Mouse (Mus musculus): ENCODE measurements around the gene Morc3. TPM values are rescaled to one million over a fixed set of nuclear protein-coding genes. Genes with fewer than 3 reads are reported as not detected.

The Morc3 gene
- polyA plus RNA-seq, 1 experiment from 2014 or later = 44.9 TPM

DNA sequence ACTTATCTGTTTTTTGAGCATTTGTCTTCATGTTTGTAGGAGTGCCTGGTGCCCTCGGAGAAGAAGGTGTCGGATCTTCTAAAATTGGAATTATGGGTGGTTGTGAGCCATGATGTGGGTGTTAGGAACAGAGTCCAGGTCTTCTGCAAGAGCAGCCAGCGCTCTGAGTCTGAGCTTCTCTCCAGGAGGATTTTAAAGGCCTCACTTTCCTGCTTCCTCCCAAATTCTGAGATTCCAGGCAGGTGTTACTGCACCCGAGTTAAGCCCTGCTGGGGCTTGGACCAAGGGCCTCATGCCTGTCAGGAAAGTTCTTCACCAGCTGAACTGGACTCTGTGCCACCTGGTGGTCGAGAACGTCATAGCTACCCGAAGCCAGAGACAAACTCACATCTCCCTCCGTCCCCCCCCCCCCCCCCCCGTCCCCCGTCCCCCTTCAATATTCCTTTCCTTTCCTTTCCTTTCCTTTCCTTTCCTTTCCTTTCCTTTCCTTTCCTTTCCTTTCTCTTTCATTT is 83.5 kb downstream of the Morc3 start:
- 35% methylated on average over 9 of the region's 10 CpGs for WGBS
- ATAC-seq (ENCODE audit: insufficient number of reproducible peaks, insufficient read depth, low FRiP score, low read depth) = no peak
- Histone ChIP-seq H3K4me3 (ENCODE audit: low read depth, low read length) (no peak overlapping the region), H3K4me1 (ENCODE audit: control insufficient read depth, insufficient read depth, low read length) (peaks cover 2% of the 10 kb centered on the region; the same call in 1 of the 2 replicates), H3K9ac (replicated peaks; ENCODE audit: low read depth, low read length) (no peak overlapping the region), H3K4me2 (replicated peaks; ENCODE audit: low read depth, low read length) (no peak overlapping the region), H3K27me3 (ENCODE audit: control insufficient read depth, insufficient read depth, low read length) (no peaks in the 10 kb centered on the region), H3K36me3 (ENCODE audit: control insufficient read depth, insufficient read depth, low read length) (no peaks in the 10 kb centered on the region), H3K27ac (ENCODE audit: low read length) (no peak overlapping the region), H3K9me3 (ENCODE audit: control insufficient read depth, low read depth, low read length) (no peaks in the 10 kb centered on the region)

DNA sequence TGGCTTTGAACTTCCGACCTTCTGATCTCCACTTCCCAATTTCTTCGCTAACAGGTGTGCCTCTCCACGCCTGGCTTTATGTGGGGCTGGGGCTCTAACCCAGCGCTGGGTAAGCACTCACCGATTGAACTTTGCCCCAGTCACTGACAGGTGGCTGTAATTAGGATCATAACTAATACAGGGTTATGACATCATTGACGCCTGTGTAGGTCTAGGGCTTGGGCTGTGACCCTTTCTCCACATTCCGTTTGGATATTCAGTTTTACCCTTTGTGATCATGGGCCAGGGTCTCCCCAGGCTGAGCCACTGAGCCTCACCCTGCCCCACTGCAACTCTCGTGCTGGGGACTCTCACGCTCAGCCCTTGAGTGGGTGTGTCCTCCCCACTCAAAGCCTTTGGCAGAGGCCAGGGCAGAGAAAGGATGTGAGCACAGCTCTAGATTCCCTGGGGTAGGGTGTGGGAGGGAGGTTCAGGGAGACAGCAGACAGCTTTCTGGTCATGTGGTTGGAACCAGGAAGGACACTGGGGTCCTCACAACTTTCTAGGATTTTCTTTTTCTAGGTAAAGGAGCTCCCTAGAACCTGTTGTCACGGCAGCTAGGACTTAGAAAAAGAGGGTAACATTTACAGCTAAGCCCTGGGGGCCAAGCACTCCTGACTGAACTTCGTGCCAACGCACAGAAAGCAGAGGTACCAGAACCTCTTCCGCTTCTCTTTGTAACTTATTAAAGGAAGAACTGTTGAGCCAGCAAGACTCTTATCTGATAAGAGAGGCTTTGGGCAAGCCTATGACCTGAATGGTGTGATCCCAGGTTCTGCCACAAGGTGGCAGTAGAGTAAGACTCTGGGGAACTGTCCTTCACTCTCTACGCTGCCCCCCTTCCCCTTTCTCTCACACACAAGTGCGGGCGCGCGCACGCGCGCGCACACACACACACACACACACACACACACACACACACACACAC is 86.1 kb downstream of the Morc3 start:
- no peaks in the 10 kb centered on the region for H3K36me3 ChIP-seq (ENCODE audit: control insufficient read depth, insufficient read depth, low read length)
- no peaks in the 10 kb centered on the region for H3K9me3 ChIP-seq (ENCODE audit: control insufficient read depth, low read depth, low read length)
- no peak overlapping the region for H3K27ac ChIP-seq (ENCODE audit: low read length)
- H3K4me2 ChIP-seq (replicated peaks; ENCODE audit: low read depth, low read length) = 0 out of 2 replicates have a peak overlapping the region, but pooled peaks have one; percentile 13
- peak; percentile 53 for ATAC-seq (ENCODE audit: insufficient number of reproducible peaks, insufficient read depth, low FRiP score, low read depth)
- WGBS = 28% methylated on average over 22 of the region's 22 CpGs
- H3K4me3 ChIP-seq (ENCODE audit: low read depth, low read length) = no peak overlapping the region
- H3K27me3 ChIP-seq (ENCODE audit: control insufficient read depth, insufficient read depth, low read length) = no peaks in the 10 kb centered on the region
- H3K9ac ChIP-seq (replicated peaks; ENCODE audit: low read depth, low read length) = no peak overlapping the region
- no peaks in the 10 kb centered on the region for H3K4me1 ChIP-seq (ENCODE audit: control insufficient read depth, insufficient read depth, low read length)

DNA sequence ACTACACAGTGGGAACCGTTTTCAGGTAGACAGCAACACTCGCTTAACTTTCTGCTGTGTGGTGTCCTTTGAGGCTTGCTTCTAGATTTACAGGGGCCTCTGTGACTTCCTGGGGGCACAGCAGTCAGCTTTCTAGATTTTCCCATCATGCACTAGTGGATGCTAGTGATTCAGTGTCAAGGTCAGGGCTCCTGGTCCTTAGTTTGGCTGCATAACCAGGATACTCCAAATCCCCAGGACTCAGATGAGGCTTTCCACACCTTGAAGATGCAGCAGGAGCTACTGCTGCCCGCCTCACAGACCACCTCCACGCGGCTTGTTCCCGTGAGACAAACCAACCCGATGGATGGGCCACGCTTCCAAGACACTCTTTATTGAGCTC is 86.7 kb downstream of the Morc3 start:
- Histone ChIP-seq H3K4me3 (ENCODE audit: low read depth, low read length) (no peak overlapping the region), H3K4me2 (replicated peaks; ENCODE audit: low read depth, low read length) (0 out of 2 replicates have a peak overlapping the region, but pooled peaks have one; percentile 13), H3K27me3 (ENCODE audit: control insufficient read depth, insufficient read depth, low read length) (no peaks in the 10 kb centered on the region), H3K9ac (replicated peaks; ENCODE audit: low read depth, low read length) (no peak overlapping the region), H3K9me3 (ENCODE audit: control insufficient read depth, low read depth, low read length) (no peaks in the 10 kb centered on the region), H3K36me3 (ENCODE audit: control insufficient read depth, insufficient read depth, low read length) (no peaks in the 10 kb centered on the region), H3K4me1 (ENCODE audit: control insufficient read depth, insufficient read depth, low read length) (no peaks in the 10 kb centered on the region), H3K27ac (ENCODE audit: low read length) (no peak overlapping the region)
- no peak for ATAC-seq (ENCODE audit: insufficient number of reproducible peaks, insufficient read depth, low FRiP score, low read depth)
- WGBS = 64% methylated on average over 8 of the region's 8 CpGs

DNA sequence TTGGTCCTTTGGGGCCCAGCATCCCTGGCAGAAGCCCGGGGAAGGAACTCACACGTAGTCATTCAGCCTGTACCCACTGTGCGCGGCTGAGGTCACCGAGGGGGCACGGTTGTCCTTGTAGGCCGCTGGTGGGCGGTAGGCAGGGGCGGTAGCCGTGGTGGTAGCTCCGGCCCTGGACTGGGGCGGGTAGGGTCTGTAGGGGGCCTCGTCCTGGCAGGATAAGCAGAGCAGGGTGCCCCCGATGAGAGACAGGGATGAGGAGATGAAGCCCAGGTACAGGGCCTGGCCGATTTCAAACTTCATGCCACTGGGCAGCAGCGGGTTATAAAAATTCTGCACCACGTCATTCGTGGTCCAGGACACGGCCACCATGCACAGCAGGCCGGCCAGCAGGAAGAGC is 87.3 kb downstream of the Morc3 start:
- Histone ChIP-seq H3K4me3 (ENCODE audit: low read depth, low read length) (no peak overlapping the region), H3K4me1 (ENCODE audit: control insufficient read depth, insufficient read depth, low read length) (no peaks in the 10 kb centered on the region), H3K27ac (ENCODE audit: low read length) (no peak overlapping the region), H3K4me2 (replicated peaks; ENCODE audit: low read depth, low read length) (no peak overlapping the region), H3K9ac (replicated peaks; ENCODE audit: low read depth, low read length) (no peak overlapping the region), H3K9me3 (ENCODE audit: control insufficient read depth, low read depth, low read length) (no peaks in the 10 kb centered on the region), H3K36me3 (ENCODE audit: control insufficient read depth, insufficient read depth, low read length) (no peaks in the 10 kb centered on the region), H3K27me3 (ENCODE audit: control insufficient read depth, insufficient read depth, low read length) (no peaks in the 10 kb centered on the region)
- no peak for ATAC-seq (ENCODE audit: insufficient number of reproducible peaks, insufficient read depth, low FRiP score, low read depth)
- WGBS = 74% methylated on average over 19 of the region's 20 CpGs

DNA sequence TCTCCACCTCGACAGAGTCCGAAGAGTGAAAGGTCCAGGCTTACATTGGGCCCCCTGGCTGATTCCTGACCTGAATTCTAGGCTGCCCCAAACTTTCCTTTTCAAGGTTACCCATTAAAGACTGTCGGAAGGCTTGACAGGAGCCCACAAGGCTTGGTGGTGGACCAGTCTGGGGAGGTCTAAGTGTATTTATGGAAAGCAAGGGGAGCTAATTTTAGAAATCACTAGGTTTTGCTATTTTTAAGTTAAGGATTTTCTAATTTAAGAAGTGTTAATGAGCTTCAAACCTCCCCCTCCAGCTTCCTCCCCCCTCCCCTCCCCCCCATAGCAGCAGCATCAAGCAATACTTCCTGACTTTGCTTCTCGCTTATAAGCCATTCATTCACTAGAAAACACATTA is 88.8 kb downstream of the Morc3 start:
- H3K27ac ChIP-seq (ENCODE audit: low read length) = no peak overlapping the region
- H3K36me3 ChIP-seq (ENCODE audit: control insufficient read depth, insufficient read depth, low read length) = no peaks in the 10 kb centered on the region
- H3K9me3 ChIP-seq (ENCODE audit: control insufficient read depth, low read depth, low read length) = no peaks in the 10 kb centered on the region
- H3K9ac ChIP-seq (replicated peaks; ENCODE audit: low read depth, low read length) = no peak overlapping the region
- 70% methylated on average over 4 of the region's 4 CpGs for WGBS
- H3K27me3 ChIP-seq (ENCODE audit: control insufficient read depth, insufficient read depth, low read length) = 0 out of 2 replicates have a peak, but pooled peaks cover 3% of the 10 kb centered on the region
- no peak for ATAC-seq (ENCODE audit: insufficient number of reproducible peaks, insufficient read depth, low FRiP score, low read depth)
- H3K4me3 ChIP-seq (ENCODE audit: low read depth, low read length) = no peak overlapping the region
- H3K4me2 ChIP-seq (replicated peaks; ENCODE audit: low read depth, low read length) = no peak overlapping the region
- no peaks in the 10 kb centered on the region for H3K4me1 ChIP-seq (ENCODE audit: control insufficient read depth, insufficient read depth, low read length)

DNA sequence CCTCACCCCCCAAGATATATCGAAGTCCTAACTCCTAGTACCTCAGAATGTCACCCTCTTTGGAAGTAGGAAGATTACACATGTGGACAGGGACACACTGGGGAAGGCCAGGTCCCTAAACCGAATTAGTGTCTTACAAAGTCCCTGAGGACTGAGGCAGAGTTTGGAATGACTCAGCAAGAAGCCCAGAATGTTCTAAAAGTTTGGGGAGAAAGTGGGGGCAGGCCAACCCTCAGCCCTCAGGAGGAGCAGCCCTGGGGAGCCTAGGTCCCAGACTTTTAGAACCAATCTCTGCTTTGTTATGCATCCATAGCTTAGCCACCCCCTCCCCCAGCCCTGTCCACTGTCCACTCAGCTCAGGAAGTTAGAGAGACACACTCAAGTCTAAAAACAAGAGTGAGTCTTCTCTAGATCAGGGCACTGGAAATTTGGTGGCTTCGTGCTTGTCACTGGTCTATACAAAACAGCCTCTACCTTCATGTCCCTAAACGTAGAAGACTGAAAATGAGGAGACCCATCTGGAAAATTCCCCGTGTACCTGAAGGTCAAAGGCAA is 91.0 kb downstream of the Morc3 start:
- H3K4me1 ChIP-seq (ENCODE audit: control insufficient read depth, insufficient read depth, low read length) = no peaks in the 10 kb centered on the region
- 85% methylated on average over 5 of the region's 5 CpGs for WGBS
- no peak for ATAC-seq (ENCODE audit: insufficient number of reproducible peaks, insufficient read depth, low FRiP score, low read depth)

DNA sequence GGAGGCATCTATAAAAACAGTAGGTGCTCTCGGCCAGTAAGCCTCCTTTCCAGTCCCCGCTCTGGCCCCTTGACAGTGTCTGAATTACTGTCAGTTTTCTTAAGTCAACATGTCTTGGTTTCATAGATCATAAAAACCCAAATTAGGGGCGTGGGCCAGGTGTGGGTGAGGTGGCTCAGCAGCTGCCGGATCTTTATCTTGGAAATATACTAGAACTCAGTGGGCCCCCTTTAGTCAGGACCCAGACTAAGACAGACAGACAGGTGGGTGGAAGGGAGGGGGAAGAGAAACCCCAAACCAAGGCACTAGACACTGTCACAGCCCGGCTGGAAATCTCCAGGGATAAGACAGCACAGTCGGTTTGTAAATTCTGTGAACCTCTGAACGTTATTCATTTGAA is 91.9 kb downstream of the Morc3 start:
- H3K4me2 ChIP-seq (replicated peaks; ENCODE audit: low read depth, low read length) = no peak overlapping the region
- H3K4me1 ChIP-seq (ENCODE audit: control insufficient read depth, insufficient read depth, low read length) = no peaks in the 10 kb centered on the region
- H3K27ac ChIP-seq (ENCODE audit: low read length) = no peak overlapping the region
- 59% methylated on average over 7 of the region's 7 CpGs for WGBS
- ATAC-seq (ENCODE audit: insufficient number of reproducible peaks, insufficient read depth, low FRiP score, low read depth) = no peak
- H3K9ac ChIP-seq (replicated peaks; ENCODE audit: low read depth, low read length) = no peak overlapping the region
- no peaks in the 10 kb centered on the region for H3K36me3 ChIP-seq (ENCODE audit: control insufficient read depth, insufficient read depth, low read length)
- H3K4me3 ChIP-seq (ENCODE audit: low read depth, low read length) = no peak overlapping the region
- 0 out of 2 replicates have a peak, but pooled peaks cover 3% of the 10 kb centered on the region for H3K27me3 ChIP-seq (ENCODE audit: control insufficient read depth, insufficient read depth, low read length)
- H3K9me3 ChIP-seq (ENCODE audit: control insufficient read depth, low read depth, low read length) = no peaks in the 10 kb centered on the region

More for the DNA sequence above, 91.0 kb downstream of the Morc3 start:
- H3K4me3 ChIP-seq (ENCODE audit: low read depth, low read length) = no peak overlapping the region
- H3K4me2 ChIP-seq (replicated peaks; ENCODE audit: low read depth, low read length) = no peak overlapping the region
- H3K9ac ChIP-seq (replicated peaks; ENCODE audit: low read depth, low read length) = no peak overlapping the region
- no peak overlapping the region for H3K27ac ChIP-seq (ENCODE audit: low read length)
- H3K9me3 ChIP-seq (ENCODE audit: control insufficient read depth, low read depth, low read length) = no peaks in the 10 kb centered on the region
- H3K36me3 ChIP-seq (ENCODE audit: control insufficient read depth, insufficient read depth, low read length) = no peaks in the 10 kb centered on the region
- 0 out of 2 replicates have a peak, but pooled peaks cover 3% of the 10 kb centered on the region for H3K27me3 ChIP-seq (ENCODE audit: control insufficient read depth, insufficient read depth, low read length)
